Mouse (Mus musculus) C2C12 (cell line): ENCODE data around the gene Wars2. TPM values are rescaled to one million over a fixed set of nuclear protein-coding genes. Genes with fewer than 3 reads are reported as not detected.

ENCODE experiments used
- H3K27me3 ChIP-seq: one replicate; pipeline ENCODE4 v1.6.1; 2011; ENCODE audit not compliant: control insufficient read depth, insufficient read depth, insufficient read length
- H3K36me3 ChIP-seq: one replicate; pipeline ENCODE4 v1.6.1; 2011; ENCODE audit not compliant: control insufficient read depth, insufficient read depth
- H3K4me3 ChIP-seq: one replicate; pipeline ENCODE4 v1.5.1; 2011; ENCODE audit warnings: mild to moderate bottlenecking, control low read depth; ENCODE audit not compliant: poor library complexity, insufficient read depth, severe bottlenecking
- H3K79me2 ChIP-seq: one replicate; pipeline ENCODE4 v1.6.1; 2011; ENCODE audit not compliant: control insufficient read depth, insufficient read depth
- H3K79me3 ChIP-seq: one replicate; pipeline ENCODE4 v1.6.1; 2011; ENCODE audit warnings: low read depth, control low read depth
- H3ac ChIP-seq: one replicate; pipeline ENCODE3; 2011; ENCODE audit warnings: low read depth; ENCODE audit not compliant: control insufficient read depth, insufficient read length
- CEBPB ChIP-seq: IDR thresholded peaks from one replicate; pipeline ENCODE4 v1.6.1; 2011; ENCODE audit warnings: low read depth, mild to moderate bottlenecking, control low read depth, moderate library complexity
- CTCF ChIP-seq: IDR thresholded peaks from one replicate; pipeline ENCODE4 v1.5.1; 2011; ENCODE audit not compliant: control insufficient read depth, insufficient read depth, insufficient read length
- FOSL1 ChIP-seq: IDR thresholded peaks from one replicate; pipeline ENCODE4 v1.8.0; 2011; ENCODE audit warnings: mild to moderate bottlenecking, low read length; ENCODE audit not compliant: poor library complexity, insufficient read depth, severe bottlenecking
- MAX ChIP-seq: IDR thresholded peaks from one replicate; pipeline ENCODE4 v1.6.1; 2011; ENCODE audit warnings: mild to moderate bottlenecking, control low read depth
- MYOD1 ChIP-seq: IDR thresholded peaks from one replicate; pipeline ENCODE4 v1.6.1; 2011; ENCODE audit warnings: low read depth; ENCODE audit not compliant: control insufficient read depth, insufficient read length
- MYOG ChIP-seq: IDR thresholded peaks from one replicate; pipeline ENCODE4 v1.6.1; 2011; ENCODE audit not compliant: control insufficient read depth, insufficient read length; ENCODE audit errors: extremely low read depth
- USF1 ChIP-seq: IDR thresholded peaks from one replicate; pipeline ENCODE4 v1.6.1; 2011; ENCODE audit warnings: low read depth, mild to moderate bottlenecking, control low read depth, moderate library complexity
- polyA plus RNA-seq: library from polyadenylated mRNA; unstranded; fragments of >200 nt; fragmentation: generic; extraction: Trizol; gene quantifications from one replicate; pipeline ENCODE4 v1.2.1, GENCODE M21; 2012; ENCODE audit warnings: missing spikeins

Wars2 gene
- polyA plus RNA-seq, 1 experiment: 5.1 TPM

DNA sequence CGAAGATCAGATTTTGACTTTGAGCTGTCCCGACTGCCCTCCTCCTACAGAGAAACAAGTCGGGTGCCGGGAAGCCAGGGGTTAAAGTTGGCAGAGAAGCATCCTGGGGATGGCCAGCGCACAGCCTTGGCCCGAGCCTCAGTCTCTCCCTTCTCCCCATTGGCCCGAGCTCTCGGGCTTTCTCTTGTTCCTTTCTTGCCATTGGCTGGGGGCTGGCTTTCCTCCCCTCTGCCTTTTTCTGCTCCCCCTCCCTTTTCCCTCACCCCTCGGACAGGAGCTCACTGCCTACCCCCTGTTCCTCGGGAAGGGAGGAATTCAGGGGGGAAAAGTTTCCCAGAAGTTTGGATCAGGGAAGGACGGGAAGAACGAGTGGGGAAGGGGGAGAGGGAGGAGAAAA is 112.2 kb downstream of the Wars2 start:
- TF ChIP-seq FOSL1 (no peak), MAX (no peak), USF1 (no peak), CEBPB (no peak), MYOD1 (no peak), CTCF (no peak), MYOG (no peak)
- Histone ChIP-seq H3K36me3 (no peaks in the 10 kb centered on the region), H3K79me2 (peaks cover 41% of the 10 kb centered on the region), H3K4me3 (peak overlapping the region; percentile 56), H3K27me3 (no peaks in the 10 kb centered on the region), H3K79me3 (peaks cover 6% of the 10 kb centered on the region), H3ac (no peak overlapping the region)

DNA sequence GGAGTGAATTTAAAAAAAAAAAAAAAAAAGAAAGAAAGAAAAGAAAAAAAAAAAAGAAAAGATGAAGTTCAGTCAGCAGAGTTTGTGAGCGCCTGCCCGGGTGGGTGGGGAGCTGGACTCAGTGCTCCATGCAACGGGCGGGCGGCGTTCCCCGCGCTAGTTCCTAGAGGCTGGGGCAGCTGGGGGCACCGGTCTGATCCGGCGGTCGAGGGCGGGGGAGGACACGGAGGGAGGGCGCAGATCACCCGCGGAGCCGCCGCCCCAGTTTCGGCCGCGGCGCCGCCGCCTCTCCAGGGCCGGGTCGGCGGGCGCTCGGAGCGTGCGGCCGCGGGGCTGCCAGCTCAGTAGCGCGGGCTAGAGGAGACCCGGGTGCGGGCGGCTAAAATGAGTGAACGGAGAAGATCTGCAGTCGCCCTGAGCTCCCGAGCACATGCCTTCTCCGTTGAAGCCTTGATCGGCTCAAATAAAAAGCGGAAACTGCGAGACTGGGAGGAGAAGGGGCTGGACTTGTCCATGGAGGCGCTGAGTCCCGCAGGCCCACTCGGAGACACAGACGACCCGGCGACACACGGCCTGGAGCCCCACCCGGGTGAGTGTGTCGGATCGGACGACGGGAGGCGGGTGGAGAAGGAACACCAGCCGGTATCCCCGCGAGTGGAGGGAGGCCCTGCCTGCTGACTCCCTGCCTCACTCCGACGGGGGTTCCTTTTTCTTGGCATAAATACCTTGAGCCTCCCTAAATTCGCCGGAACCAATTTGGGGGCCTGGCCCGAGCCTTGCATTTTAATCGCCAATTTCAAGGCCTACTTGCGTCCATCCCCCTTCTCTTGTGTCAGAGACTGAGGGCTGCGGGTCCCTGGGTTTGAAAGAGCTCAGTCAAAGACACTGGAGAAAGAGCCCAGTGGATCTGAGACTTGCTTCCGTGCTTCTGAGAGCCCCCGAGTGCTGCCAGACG is 112.9 kb downstream of the Wars2 start:
- peaks cover 41% of the 10 kb centered on the region for H3K79me2 ChIP-seq
- H3ac ChIP-seq: peak overlapping the region; percentile 99
- peaks cover 6% of the 10 kb centered on the region for H3K79me3 ChIP-seq
- TF ChIP-seq CTCF: no peak
- no peak for TF ChIP-seq MAX
- TF ChIP-seq USF1: no peak
- no peak for TF ChIP-seq MYOD1
- H3K4me3 ChIP-seq: peak overlapping the region; percentile 56
- H3K36me3 ChIP-seq: no peaks in the 10 kb centered on the region
- no peaks in the 10 kb centered on the region for H3K27me3 ChIP-seq

DNA sequence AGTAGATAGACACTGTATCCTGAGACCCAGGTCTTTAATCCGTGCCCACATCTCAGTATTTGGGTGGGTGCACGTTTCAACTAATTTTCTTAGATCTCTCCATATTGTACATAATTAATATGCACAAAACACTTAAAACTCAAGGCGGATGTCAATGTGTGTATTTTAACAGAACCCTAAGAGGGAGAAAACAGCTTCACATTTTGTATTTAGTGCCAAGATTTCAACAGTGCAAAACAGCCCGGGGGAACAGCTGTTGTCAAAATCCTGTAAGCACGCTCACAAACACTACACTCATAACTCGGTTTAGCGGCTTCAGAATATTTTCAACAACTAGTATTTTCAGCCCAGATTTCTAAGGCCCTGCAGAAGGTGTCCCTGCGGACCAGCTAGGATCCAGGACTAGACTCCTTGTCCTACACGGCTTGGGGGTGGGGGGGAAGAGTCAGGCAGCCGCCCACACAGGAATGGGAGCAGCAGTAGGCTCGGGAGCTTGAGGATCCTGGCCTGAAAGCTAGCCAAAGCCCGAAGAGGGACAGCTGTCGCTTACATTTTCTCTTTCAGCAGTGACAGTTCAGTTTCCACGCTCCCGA is 113.8 kb downstream of the Wars2 start:
- H3K79me2 ChIP-seq: peaks cover 41% of the 10 kb centered on the region
- peak overlapping the region; percentile 70 for H3ac ChIP-seq
- TF ChIP-seq CTCF (no peak), CEBPB (no peak), FOSL1 (no peak), MAX (no peak), MYOG (no peak), USF1 (no peak), MYOD1 (no peak)
- H3K4me3 ChIP-seq: peak overlapping the region; percentile 56
- H3K36me3 ChIP-seq: no peaks in the 10 kb centered on the region
- H3K79me3 ChIP-seq: peaks cover 6% of the 10 kb centered on the region
- no peaks in the 10 kb centered on the region for H3K27me3 ChIP-seq

DNA sequence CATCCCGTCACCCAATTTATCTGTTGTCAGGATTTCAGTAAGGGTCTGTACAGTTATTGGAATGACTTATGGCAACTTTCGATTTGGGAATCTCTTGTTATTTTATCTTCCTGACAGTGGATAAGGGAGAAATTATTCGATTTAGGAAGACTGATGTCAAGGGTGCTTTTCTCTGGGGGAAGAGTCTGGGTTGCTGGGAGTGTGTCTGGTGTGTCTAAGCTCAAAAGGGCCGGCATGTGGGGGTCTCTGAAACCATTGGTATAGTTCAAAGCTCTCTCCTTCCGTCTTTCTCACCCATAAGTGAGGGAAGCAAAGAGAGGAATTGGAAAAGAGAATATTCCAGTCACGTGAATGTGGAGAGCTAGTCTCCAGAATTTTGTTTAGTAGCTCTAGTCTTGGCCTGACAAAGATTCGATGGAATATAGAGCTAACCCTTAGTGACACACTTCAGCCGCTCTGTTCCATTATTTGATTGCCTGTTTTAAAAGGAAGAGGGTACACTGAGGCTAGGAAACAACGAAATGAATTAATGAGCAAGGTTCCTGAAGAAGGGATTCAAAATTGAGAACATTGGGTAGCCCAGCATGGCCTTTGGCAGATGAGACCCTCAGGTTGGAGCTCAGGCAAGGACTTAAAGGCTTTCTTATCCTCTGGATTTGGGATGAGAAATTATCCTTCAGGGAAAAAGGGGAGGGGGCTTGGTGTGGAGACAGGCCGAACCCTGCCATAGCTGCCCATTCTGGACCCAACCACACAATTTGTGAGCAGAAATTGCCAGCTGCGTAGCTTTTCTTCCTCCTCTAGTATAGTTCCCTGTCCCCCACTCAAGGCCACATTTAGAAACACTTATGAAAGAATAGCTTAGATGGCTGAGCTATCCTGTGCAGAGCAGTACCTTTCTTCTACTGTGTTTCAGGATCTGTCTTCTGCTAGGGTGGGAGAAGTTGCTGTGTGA is 114.8 kb downstream of the Wars2 start:
- H3K79me3 ChIP-seq: peaks cover 6% of the 10 kb centered on the region
- H3K4me3 ChIP-seq: no peak overlapping the region
- peaks cover 41% of the 10 kb centered on the region for H3K79me2 ChIP-seq
- no peak overlapping the region for H3ac ChIP-seq
- TF ChIP-seq MYOD1: no peak
- TF ChIP-seq FOSL1: no peak
- no peaks in the 10 kb centered on the region for H3K27me3 ChIP-seq
- H3K36me3 ChIP-seq: no peaks in the 10 kb centered on the region

DNA sequence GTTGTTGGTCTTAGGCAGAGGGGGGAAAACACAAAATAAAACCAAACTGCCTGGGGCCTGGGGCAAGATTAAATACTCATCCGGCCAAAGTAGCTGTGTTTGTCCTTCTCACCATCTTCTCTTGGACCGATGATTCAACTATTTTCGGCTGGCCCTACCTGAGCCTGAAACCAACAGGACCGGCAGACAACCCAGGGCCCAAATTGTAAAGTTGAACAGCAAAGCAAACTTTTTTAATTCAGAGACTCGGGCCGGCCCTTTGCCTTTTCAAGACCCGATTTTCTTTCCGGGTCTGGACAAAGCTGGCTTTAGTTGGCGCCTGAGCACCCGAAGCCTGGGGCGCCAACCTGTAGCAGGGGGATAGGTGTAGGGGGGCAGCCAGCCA is 115.5 kb downstream of the Wars2 start:
- H3K4me3 ChIP-seq: no peak overlapping the region
- H3K79me3 ChIP-seq: peaks cover 6% of the 10 kb centered on the region
- no peak overlapping the region for H3ac ChIP-seq
- no peaks in the 10 kb centered on the region for H3K36me3 ChIP-seq
- no peaks in the 10 kb centered on the region for H3K27me3 ChIP-seq
- TF ChIP-seq USF1 (no peak), CTCF (no peak), CEBPB (no peak), MYOG (no peak), MAX (no peak), MYOD1 (no peak), FOSL1 (no peak)
- peaks cover 41% of the 10 kb centered on the region for H3K79me2 ChIP-seq
